Mouse (Mus musculus): Measurements from ENCODE around the gene Tlr6. TPM values are rescaled to one million over a fixed set of nuclear protein-coding genes. Genes with fewer than 3 reads are reported as not detected.

The Tlr6 gene
- polyA plus RNA-seq, 1 experiment from 2014 or later = 0.77 TPM

GRCm38 (mm10) chr5:64905516-64906271 is 54.2 kb downstream of the Tlr6 start:
- no peaks in the 10 kb centered on the region for H3K36me3 ChIP-seq (ENCODE audit: insufficient read depth, low read length)
- H3K9me3 ChIP-seq (ENCODE audit: low read length) = peaks cover 7% of the 10 kb centered on the region; the same call in 1 of the 2 replicates
- peaks cover 3% of the 10 kb centered on the region; the same call in 1 of the 2 replicates for H3K4me1 ChIP-seq (ENCODE audit: insufficient read depth, low read length)
- H3K9ac ChIP-seq (replicated peaks; ENCODE audit: low read length) = no peak overlapping the region
- no peak overlapping the region for H3K27ac ChIP-seq (ENCODE audit: low read length)
- H3K4me2 ChIP-seq (replicated peaks; ENCODE audit: low read depth, low read length) = no peak overlapping the region
- 65% methylated on average over 13 of the region's 14 CpGs for WGBS
- no peak overlapping the region for H3K4me3 ChIP-seq (ENCODE audit: low read length)
- ATAC-seq (ENCODE audit: low FRiP score, low TSS enrichment) = no peak
- no peaks in the 10 kb centered on the region for H3K27me3 ChIP-seq (ENCODE audit: insufficient read depth, low read length)

MicroRNA genes within 50 kb of the gene (microRNA counts, 519-probe panel; counts per million panel counts)
- microRNA mmu-miR-574-3p (2,862 counts per million, percentile 68 among the panel's probes with 10 or more counts), microRNA mmu-miR-574-5p (1,735 counts per million, percentile 45 among the panel's probes with 10 or more counts)

Small RNA genes lying within 50 kb of the gene (microRNA-seq; reads per million reads assigned to microRNA genes)
- 129 reads per million, percentile 58 among the genes with 10 or more reads in this experiment for gene Mir574

Other genes with a start within 250 kb of the Tlr6 start
- 49.7 and 66.4 TPM in 2 replicates for gene Klf3, start 156.7 kb downstream of the Tlr6 start, polyA plus RNA-seq (2015; fragmentation: Nextera tagmentation; extraction: Ambion mirVana)
- gene Tlr1, start 26.5 kb downstream of the Tlr6 start, polyA plus RNA-seq (2015; fragmentation: Nextera tagmentation; extraction: Ambion mirVana) = 0.58 and 0.62 TPM in 2 replicates
- 42.8 and 44.6 TPM in 2 replicates for gene Fam114a1, start 10.0 kb upstream of the Tlr6 start, polyA plus RNA-seq (2015; fragmentation: Nextera tagmentation; extraction: Ambion mirVana)
- gene Tmem156, start 132.0 kb upstream of the Tlr6 start, polyA plus RNA-seq (2015; fragmentation: Nextera tagmentation; extraction: Ambion mirVana) = 0.17 and 0.28 TPM in 2 replicates
- gene Klhl5, start 147.4 kb upstream of the Tlr6 start, polyA plus RNA-seq (2015; fragmentation: Nextera tagmentation; extraction: Ambion mirVana) = 13.7 and 15.8 TPM in 2 replicates
- 12.8 and 13.1 TPM in 2 replicates for gene Wdr19, start 239.6 kb upstream of the Tlr6 start, polyA plus RNA-seq (2015; fragmentation: Nextera tagmentation; extraction: Ambion mirVana)